Mouse (Mus musculus): ENCODE data around the gene Nck2. TPM values are rescaled to one million over a fixed set of nuclear protein-coding genes. Genes with fewer than 3 reads are reported as not detected.
A peak's percentile ranks its signal among the peaks of the same experiment; 100 is the strongest.

Nck2 gene
- total RNA-seq, 2 experiments from 2014 or later, result 34.0 to 38.3 TPM

- DNase-seq, result no peak
These were observed 26.2 kb downstream of the Nck2 start for GRCm38 (mm10) chr1:43470421-43471179.

DNA sequence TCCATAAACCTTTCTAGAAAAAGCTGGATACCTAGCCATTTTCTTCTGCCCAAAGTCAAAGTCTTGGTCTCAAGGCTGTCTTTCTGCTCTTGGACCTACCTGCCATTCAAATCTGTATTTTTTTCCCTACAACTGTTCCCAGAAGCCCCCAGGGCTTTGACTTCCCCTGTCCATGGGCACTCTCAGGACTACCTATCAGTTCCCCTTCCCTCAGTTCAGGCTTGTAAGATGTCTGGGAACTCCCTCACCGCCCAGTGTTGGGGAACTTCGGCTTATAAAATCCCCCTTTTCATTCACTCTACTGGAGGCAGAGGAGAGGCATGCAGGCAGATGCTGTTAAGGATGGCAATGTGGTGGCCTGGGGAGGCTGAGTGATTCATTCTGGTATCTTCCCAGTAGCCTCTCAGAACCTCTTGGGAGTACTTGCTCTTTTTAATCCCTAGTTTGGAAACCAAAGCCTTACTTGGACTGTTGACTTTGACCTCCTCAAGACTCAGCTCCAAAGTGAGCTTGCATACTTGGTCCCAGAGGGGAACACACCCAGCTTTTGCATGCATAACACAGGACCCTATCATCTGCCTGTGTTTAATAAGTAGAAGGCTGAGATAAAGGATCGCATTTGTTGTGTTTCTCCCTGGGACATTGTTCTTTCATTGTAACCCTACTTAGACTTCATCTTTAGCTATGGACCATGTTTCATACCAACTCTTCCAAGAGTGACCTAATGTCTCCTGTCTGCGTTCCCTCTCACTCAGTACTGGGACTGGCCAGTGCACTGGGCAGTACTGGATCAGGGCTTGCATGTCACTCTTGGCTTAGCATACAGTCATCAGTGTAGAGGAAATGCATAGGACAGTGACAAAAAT is 27.0 kb downstream of the Nck2 start:
- no peak for DNase-seq

DNA sequence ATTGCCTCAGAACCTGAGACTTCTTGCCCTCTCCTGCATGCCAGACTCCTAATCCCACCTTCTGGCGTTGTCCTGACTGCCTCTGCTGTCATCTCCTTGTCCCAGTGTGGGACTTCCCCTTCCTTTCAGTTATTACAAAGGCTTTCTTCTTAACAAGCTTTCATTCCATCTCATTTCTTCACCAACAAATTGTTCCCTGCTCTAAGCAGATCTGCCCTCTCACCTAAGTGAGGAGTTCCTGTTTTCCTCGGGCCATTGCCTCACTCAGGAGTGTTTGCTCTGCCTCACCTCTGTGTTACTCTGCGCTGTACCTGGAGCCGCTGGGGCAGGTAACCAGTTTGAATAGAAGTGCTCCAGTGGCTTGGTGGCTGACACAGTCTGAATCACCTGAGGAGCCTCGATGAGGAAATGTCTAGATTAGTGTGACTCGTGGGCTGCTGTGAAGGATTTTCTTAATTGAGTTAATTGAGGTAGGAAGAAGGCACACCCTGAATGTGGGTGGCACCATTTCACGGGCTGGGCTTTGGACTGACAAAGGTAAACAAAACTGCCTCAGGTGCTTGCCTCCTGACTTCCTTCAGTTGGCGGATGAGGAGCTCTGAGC is 27.8 kb downstream of the Nck2 start:
- no peak for DNase-seq

- DNase-seq, result peak; percentile 28
These were observed 29.6 kb downstream of the Nck2 start for GRCm38 (mm10) chr1:43473734-43474534.

GRCm38 (mm10) chr1:43474535-43475409 is 30.4 kb downstream of the Nck2 start:
- DNase-seq, result peak; percentile 34

DNA sequence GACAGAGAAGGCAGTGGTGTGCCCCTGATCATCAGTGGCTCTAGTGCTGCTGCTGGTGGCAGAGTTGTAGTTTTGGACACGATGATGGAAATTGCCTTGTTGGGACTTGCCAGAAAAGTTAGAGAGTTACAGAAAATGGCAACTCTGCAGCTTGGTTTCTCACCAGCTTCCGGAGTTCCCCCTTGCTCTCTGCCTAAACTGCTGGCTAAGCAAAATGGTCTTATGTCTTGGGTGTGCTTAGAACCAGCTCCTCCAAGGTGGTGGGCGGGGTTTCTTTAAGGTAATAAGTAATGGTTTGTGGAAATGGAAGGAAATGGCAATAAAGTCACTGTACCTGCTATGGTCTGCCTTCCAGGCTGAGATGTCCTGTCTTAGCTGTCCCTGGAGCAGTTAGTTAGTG is 33.6 kb downstream of the Nck2 start:
- DNase-seq, result no peak

DNA sequence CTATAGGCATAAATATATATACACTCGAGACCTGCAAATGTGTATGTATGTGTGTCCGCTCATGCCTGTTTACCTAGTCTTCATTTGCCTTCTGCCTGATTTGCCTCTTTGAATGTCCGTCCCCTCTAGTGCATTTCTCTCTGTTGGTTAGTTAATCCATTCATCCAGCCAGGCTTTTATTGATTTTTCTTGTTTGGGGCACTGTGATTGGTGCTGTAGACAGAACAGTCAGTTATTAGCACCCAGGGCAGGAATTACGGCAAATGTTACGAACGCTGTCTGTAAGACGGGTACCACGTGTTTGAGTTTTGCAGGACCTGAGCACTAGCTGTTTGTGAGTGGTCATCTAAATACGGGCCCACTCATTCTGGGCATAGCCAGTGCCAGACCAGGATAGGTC is 40.8 kb downstream of the Nck2 start:
- no peak for DNase-seq

DNA sequence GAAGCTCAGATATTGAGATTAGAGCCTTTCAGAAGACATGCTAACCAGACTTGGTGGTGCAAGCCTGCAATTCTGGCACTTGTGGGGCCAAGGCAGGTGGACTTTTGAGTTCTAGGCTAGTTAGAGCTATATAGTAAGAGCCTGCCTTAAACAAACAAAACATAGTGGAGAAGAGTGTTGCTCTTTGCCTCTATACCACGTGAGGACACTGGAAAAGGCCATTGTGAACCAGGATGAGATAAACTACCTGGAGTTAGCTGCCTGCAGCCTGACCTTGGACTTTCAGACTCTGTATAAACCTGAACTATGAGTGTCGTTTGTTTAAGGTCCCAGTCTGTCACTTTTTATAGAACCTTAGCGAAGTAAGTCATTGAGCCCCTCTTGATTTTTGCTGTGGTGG is 42.1 kb downstream of the Nck2 start:
- DNase-seq, result no peak

- DNase-seq, result no peak
These were observed 42.8 kb downstream of the Nck2 start for GRCm38 (mm10) chr1:43486956-43487722.

GRCm38 (mm10) chr1:43489311-43489710 is 44.9 kb downstream of the Nck2 start:
- DNase-seq, result no peak

DNA sequence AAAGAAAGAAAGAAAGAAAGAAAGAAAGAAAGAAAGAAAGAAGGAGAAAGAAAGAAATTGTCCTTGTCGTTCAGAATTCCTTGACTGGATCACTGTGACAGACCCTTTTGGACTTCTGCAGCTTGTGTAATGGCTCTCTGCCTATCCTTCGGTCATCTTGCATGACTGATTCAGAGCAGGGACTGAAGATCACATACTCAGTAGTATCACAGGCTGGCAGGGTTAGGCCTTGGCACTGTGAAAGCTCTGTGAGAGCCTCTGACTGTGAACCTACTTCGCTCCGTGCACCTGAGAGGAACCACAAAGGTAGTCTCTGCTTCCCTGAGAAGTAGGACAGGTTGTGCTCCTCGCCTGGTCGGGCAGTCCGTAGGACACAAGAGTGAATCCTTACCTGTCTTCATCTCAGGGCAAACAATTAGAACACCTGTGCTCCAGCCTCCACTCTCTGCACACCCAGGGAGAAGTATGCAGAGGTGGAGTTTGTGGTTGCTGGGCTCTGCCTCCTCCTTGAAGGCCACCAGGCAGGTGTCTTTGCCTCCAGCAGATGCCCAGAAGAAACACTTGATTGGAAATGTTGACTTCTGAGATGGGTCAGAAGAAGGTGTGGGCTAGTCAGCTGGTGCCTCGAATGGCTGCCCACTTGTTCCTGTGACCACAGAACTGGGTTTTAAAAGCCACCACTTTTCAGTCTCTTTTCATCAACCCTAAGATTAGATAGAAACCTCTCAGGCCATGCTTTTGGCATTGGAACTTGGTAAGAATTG is 47.3 kb downstream of the Nck2 start:
- no peak for DNase-seq

DNA sequence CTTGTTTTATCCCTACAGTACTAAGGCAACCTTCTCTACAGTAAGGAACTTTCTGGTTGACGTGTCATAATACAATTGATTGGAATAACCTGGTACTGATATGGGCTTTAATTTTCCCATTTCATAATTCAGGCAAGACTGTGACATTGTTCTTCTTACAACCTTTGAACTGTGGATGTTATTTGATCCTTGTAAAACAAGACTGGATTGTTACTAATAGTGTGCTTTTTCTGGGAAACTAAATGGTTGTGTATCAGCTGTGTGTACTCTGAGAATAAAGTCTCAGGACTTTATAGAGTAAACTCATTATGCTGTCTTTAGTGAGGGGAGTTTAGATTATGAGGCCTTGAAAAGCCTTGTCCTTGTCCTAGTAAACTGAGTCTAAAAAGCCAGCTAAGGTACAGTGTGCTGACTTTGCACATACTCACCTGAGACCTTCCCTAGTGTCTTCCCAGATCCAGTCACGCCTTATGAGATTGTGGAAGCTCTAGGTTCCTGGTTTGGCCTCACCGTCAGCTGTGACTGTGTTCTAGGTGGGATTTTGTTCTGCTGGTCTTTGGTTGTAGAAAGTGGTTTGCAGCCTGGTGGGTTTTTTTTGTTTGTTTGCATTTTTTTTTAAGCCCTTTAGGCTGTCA is 48.5 kb downstream of the Nck2 start:
- DNase-seq, result no peak

GRCm38 (mm10) chr1:43496051-43496450 is 51.7 kb downstream of the Nck2 start:
- DNase-seq, result no peak

- DNase-seq, result no peak
These were observed 52.6 kb downstream of the Nck2 start for GRCm38 (mm10) chr1:43496993-43497392.

DNA sequence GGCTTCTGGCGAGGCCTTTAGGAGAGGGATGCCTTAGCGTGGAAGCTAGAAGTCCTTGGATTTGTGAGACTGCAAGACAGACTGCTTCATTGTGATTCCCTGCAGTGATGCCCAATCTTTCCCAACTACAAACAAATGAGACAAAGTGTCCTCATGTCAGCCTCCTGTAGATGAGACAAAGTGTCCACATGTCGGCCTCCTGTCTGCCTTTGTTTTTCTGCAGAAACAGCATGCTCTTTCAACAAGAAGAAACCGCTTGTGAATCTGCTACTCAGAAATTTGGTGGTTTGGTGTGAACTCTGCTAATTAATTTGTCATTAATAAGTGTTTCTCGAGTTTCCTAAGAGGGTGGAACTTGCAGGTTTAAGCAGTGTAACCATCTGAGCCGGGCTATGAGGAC is 53.6 kb downstream of the Nck2 start:
- DNase-seq, result no peak

GRCm38 (mm10) chr1:43500121-43500520 is 55.7 kb downstream of the Nck2 start:
- DNase-seq, result no peak

DNA sequence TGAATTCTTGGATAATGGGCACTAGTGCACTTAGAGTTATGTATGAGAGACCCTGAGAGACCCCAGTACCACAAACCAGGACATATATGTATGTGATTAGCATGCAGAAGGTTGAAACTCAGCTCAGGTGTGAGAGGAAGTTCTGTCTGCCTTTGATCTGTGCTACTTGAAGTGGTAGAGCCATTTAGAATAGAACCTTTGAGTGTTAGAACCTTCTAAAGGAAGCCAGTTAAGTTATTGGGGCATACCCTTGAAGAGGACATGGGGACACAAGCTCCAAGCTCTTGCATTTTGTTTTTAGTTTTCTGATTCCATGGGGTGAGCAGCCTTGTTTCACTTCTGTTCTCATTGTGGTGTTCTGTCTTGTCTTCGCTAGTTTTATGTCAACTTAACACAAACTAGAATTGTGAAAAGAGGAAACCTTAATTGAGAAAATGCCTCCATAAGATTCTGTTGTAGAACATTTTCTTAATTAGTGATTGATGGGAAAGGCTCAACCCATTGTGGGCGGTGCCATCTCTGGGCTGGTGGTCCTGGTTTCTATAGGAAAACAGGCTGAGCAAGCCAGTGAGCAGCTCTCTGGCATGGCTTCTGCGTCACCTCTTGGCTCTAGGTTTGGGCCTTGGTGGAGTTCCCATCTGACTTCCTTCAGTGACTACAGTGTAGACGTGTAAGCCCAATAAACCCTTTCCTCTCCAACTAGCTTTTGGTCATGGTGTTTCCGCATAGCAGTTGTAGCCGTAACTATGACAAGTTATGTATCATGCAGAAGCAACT is 57.0 kb downstream of the Nck2 start:
- peak; percentile 15 for DNase-seq
